Mouse (Mus musculus): ENCODE measurements around the gene Gm10272.

- TF ChIP-seq CTCF (conservative IDR thresholded peaks at IDR 0.05; ENCODE audit: low read length), result no peak
- TF ChIP-seq POU5F1 (IDR thresholded peaks at IDR 0.05; ENCODE audit: borderline replicate concordance, low read length), result no peak
Measured at GRCm38 (mm10) chr10:77738929-77739328, 32.5 kb downstream of the Gm10272 start.

Measured in E14TG2a.4 (cell line).